Mouse (Mus musculus) neural tube, embryonic 15.5 days (tissue): ENCODE data around the gene Nt5c2. TPM values are rescaled to one million over a fixed set of nuclear protein-coding genes. Genes with fewer than 3 reads are reported as not detected.

Experiments
- ATAC-seq: fragments of 200-750 bp; cut with Nextera tagmentation; 2 replicates; pipeline ENCODE4 v1.8.0; 2017; ENCODE audit warnings: mild to moderate bottlenecking, moderate TSS enrichment, moderate library complexity; ENCODE audit not compliant: low FRiP score
- H3K27ac ChIP-seq: fragments of 300-500 bp; sonication (generic); replicated peaks from 2 replicates; pipeline ENCODE4 v1.5.1; 2015; ENCODE audit warnings: mild to moderate bottlenecking, inconsistent platforms
- H3K27me3 ChIP-seq: fragments of 300-500 bp; sonication (generic); replicated peaks from 2 replicates; pipeline ENCODE4 v1.6.1; 2015; ENCODE audit warnings: inconsistent platforms
- H3K36me3 ChIP-seq: fragments of 300-500 bp; sonication (generic); 2 replicates; pipeline ENCODE4 v1.6.1; 2015; ENCODE audit warnings: inconsistent platforms
- H3K4me1 ChIP-seq: fragments of 300-500 bp; sonication (generic); 2 replicates; pipeline ENCODE4 v1.6.1; 2015; ENCODE audit warnings: inconsistent platforms
- H3K4me2 ChIP-seq: fragments of 300-500 bp; sonication (generic); 2 replicates; pipeline ENCODE4 v1.6.1; 2015; ENCODE audit warnings: inconsistent platforms, mild to moderate bottlenecking, moderate library complexity
- H3K4me3 ChIP-seq: fragments of 300-500 bp; sonication (generic); replicated peaks from 2 replicates; pipeline ENCODE4 v1.5.1; 2015; ENCODE audit warnings: mild to moderate bottlenecking, inconsistent platforms
- H3K9ac ChIP-seq: fragments of 300-500 bp; sonication (generic); replicated peaks from 2 replicates; pipeline ENCODE4 v1.6.1; 2015; ENCODE audit warnings: mild to moderate bottlenecking, inconsistent platforms
- H3K9me3 ChIP-seq: fragments of 300-500 bp; sonication (generic); replicated peaks from 2 replicates; pipeline ENCODE4 v1.6.1; 2016; ENCODE audit warnings: inconsistent platforms
- WGBS: fragments of 180-500 bp; shearing (Covaris S2); methylation state at CpG from one replicate; pipeline ENCODE4 v1.1.7; 2015; ENCODE audit warnings: mixed read lengths; 5-methylcytosine and 5-hydroxymethylcytosine counted together
- polyA plus RNA-seq: library from polyadenylated mRNA; unstranded; fragments of >200 nt; fragmentation: Nextera tagmentation; extraction: Ambion mirVana; gene quantifications from 2 replicates; pipeline ENCODE4 v1.2.1, GENCODE M21; 2015

The Nt5c2 gene
- polyA plus RNA-seq, 1 experiment from 2014 or later, result 72.1 TPM

GRCm38 (mm10) chr19:46972159-46972558, 42.8 kb downstream of the Nt5c2 start:
- WGBS, result 78% methylated on average over 3 of the region's 3 CpGs
- Histone ChIP-seq H3K27ac (no peak overlapping the region), H3K4me2 (no peak overlapping the region), H3K27me3 (no peaks in the 10 kb centered on the region), H3K9me3 (no peaks in the 10 kb centered on the region), H3K36me3 (no peaks in the 10 kb centered on the region), H3K9ac (no peak overlapping the region), H3K4me1 (peaks cover 18% of the 10 kb centered on the region), H3K4me3 (no peak overlapping the region)
- peak; percentile 26; the same call in 1 of the 2 replicates for ATAC-seq

GRCm38 (mm10) chr19:46971712-46972111, 43.2 kb downstream of the Nt5c2 start:
- Histone ChIP-seq H3K4me1 (peaks cover 18% of the 10 kb centered on the region), H3K4me3 (no peak overlapping the region), H3K9me3 (no peaks in the 10 kb centered on the region), H3K9ac (no peak overlapping the region), H3K27me3 (no peaks in the 10 kb centered on the region), H3K4me2 (no peak overlapping the region), H3K36me3 (no peaks in the 10 kb centered on the region), H3K27ac (peak overlapping the region; percentile 73)
- WGBS, result 43% methylated on average over 9 of the region's 9 CpGs
- 0 out of 2 replicates have a peak, but pooled peaks have one; percentile 39 for ATAC-seq

- H3K9ac ChIP-seq, result no peak overlapping the region
- no peaks in the 10 kb centered on the region for H3K36me3 ChIP-seq
- no peak for ATAC-seq
- no peaks in the 10 kb centered on the region for H3K9me3 ChIP-seq
- peak overlapping the region; percentile 73 for H3K27ac ChIP-seq
- H3K4me1 ChIP-seq, result peaks cover 18% of the 10 kb centered on the region
- H3K4me3 ChIP-seq, result no peak overlapping the region
- 21% methylated on average over 8 of the region's 8 CpGs for WGBS
- no peaks in the 10 kb centered on the region for H3K27me3 ChIP-seq
- H3K4me2 ChIP-seq, result no peak overlapping the region
Observed at GRCm38 (mm10) chr19:46971051-46971689, 43.8 kb downstream of the Nt5c2 start.

GRCm38 (mm10) chr19:46970121-46970729, 44.7 kb downstream of the Nt5c2 start:
- Histone ChIP-seq H3K4me3 (no peak overlapping the region), H3K27me3 (no peaks in the 10 kb centered on the region), H3K36me3 (no peaks in the 10 kb centered on the region), H3K9ac (no peak overlapping the region), H3K9me3 (no peaks in the 10 kb centered on the region), H3K27ac (no peak overlapping the region; the same call in 1 of the 2 replicates), H3K4me2 (no peak overlapping the region), H3K4me1 (peaks cover 18% of the 10 kb centered on the region)
- no peak for ATAC-seq
- 54% methylated on average over 13 of the region's 13 CpGs for WGBS

- Histone ChIP-seq H3K4me3 (no peak overlapping the region), H3K4me2 (no peak overlapping the region), H3K27me3 (no peaks in the 10 kb centered on the region), H3K4me1 (peaks cover 18% of the 10 kb centered on the region), H3K9me3 (no peaks in the 10 kb centered on the region), H3K9ac (no peak overlapping the region), H3K36me3 (no peaks in the 10 kb centered on the region), H3K27ac (no peak overlapping the region)
- 79% methylated on average over 22 of the region's 22 CpGs for WGBS
- ATAC-seq, result no peak
Observed at GRCm38 (mm10) chr19:46969286-46969985, 45.5 kb downstream of the Nt5c2 start.

GRCm38 (mm10) chr19:46968833-46969232, 46.1 kb downstream of the Nt5c2 start:
- no peak overlapping the region for H3K27ac ChIP-seq
- H3K27me3 ChIP-seq, result no peaks in the 10 kb centered on the region
- WGBS, result 82% methylated on average over 5 of the region's 5 CpGs
- no peak for ATAC-seq
- no peaks in the 10 kb centered on the region for H3K36me3 ChIP-seq
- H3K4me3 ChIP-seq, result no peak overlapping the region
- H3K4me1 ChIP-seq, result peaks cover 18% of the 10 kb centered on the region
- no peak overlapping the region for H3K9ac ChIP-seq
- H3K4me2 ChIP-seq, result no peak overlapping the region
- no peaks in the 10 kb centered on the region for H3K9me3 ChIP-seq

- no peaks in the 10 kb centered on the region for H3K27me3 ChIP-seq
- no peak overlapping the region for H3K9ac ChIP-seq
- no peak overlapping the region for H3K27ac ChIP-seq
- no peaks in the 10 kb centered on the region for H3K9me3 ChIP-seq
- no peak overlapping the region for H3K4me2 ChIP-seq
- no peak for ATAC-seq
- 38% methylated on average over 4 of the region's 4 CpGs for WGBS
- no peaks in the 10 kb centered on the region for H3K36me3 ChIP-seq
- H3K4me1 ChIP-seq, result peaks cover 21% of the 10 kb centered on the region
- H3K4me3 ChIP-seq, result no peak overlapping the region
Observed at GRCm38 (mm10) chr19:46967861-46968260, 47.1 kb downstream of the Nt5c2 start.

- Histone ChIP-seq H3K4me2 (no peak overlapping the region), H3K27ac (no peak overlapping the region), H3K27me3 (no peaks in the 10 kb centered on the region), H3K36me3 (no peaks in the 10 kb centered on the region), H3K4me1 (peaks cover 17% of the 10 kb centered on the region), H3K4me3 (no peak overlapping the region), H3K9ac (no peak overlapping the region), H3K9me3 (no peaks in the 10 kb centered on the region)
- WGBS, result 96% methylated on average over 6 of the region's 6 CpGs
- ATAC-seq, result no peak
Observed at GRCm38 (mm10) chr19:46966330-46966729, 48.6 kb downstream of the Nt5c2 start.

GRCm38 (mm10) chr19:46965496-46965895, 49.5 kb downstream of the Nt5c2 start:
- H3K4me2 ChIP-seq, result no peak overlapping the region
- no peak overlapping the region for H3K4me3 ChIP-seq
- no peak overlapping the region for H3K27ac ChIP-seq
- no peaks in the 10 kb centered on the region for H3K27me3 ChIP-seq
- H3K4me1 ChIP-seq, result peaks cover 17% of the 10 kb centered on the region
- no peaks in the 10 kb centered on the region for H3K36me3 ChIP-seq
- no peak overlapping the region for H3K9ac ChIP-seq
- no peaks in the 10 kb centered on the region for H3K9me3 ChIP-seq
- no peak for ATAC-seq

- Histone ChIP-seq H3K27ac (no peak overlapping the region), H3K4me2 (no peak overlapping the region)
- 65% methylated on average over 9 of the region's 9 CpGs for WGBS
Observed at GRCm38 (mm10) chr19:46964353-46964752, 50.6 kb downstream of the Nt5c2 start.

GRCm38 (mm10) chr19:46963440-46963839, 51.5 kb downstream of the Nt5c2 start:
- Histone ChIP-seq H3K4me1 (peaks cover 29% of the 10 kb centered on the region), H3K9me3 (no peaks in the 10 kb centered on the region)
- ATAC-seq, result no peak

More at GRCm38 (mm10) chr19:46964353-46964752, 50.6 kb downstream of the Nt5c2 start:
- no peaks in the 10 kb centered on the region for H3K27me3 ChIP-seq
- no peaks in the 10 kb centered on the region for H3K9me3 ChIP-seq
- ATAC-seq, result no peak
- H3K4me1 ChIP-seq, result peaks cover 25% of the 10 kb centered on the region
- no peak overlapping the region for H3K4me3 ChIP-seq
- H3K36me3 ChIP-seq, result no peaks in the 10 kb centered on the region
- H3K9ac ChIP-seq, result no peak overlapping the region

GRCm38 (mm10) chr19:46962841-46963240, 52.1 kb downstream of the Nt5c2 start:
- Histone ChIP-seq H3K36me3 (no peaks in the 10 kb centered on the region), H3K9me3 (no peaks in the 10 kb centered on the region), H3K4me2 (peak overlapping the region; percentile 64), H3K4me3 (peak overlapping the region; percentile 71), H3K4me1 (peaks cover 29% of the 10 kb centered on the region), H3K9ac (no peak overlapping the region; the same call in 1 of the 2 replicates), H3K27me3 (no peaks in the 10 kb centered on the region), H3K27ac (peak overlapping the region; percentile 100)
- no peak for ATAC-seq
- 32% methylated on average over 7 of the region's 7 CpGs for WGBS

More at GRCm38 (mm10) chr19:46963440-46963839, 51.5 kb downstream of the Nt5c2 start:
- Histone ChIP-seq H3K4me3 (no peak overlapping the region), H3K27ac (no peak overlapping the region), H3K36me3 (no peaks in the 10 kb centered on the region), H3K9ac (no peak overlapping the region), H3K4me2 (no peak overlapping the region), H3K27me3 (no peaks in the 10 kb centered on the region)
